Mouse (Mus musculus): ENCODE measurements around the gene 4930469K13Rik. TPM values are rescaled to one million over a fixed set of nuclear protein-coding genes. Genes with fewer than 3 reads are reported as not detected.
A peak's percentile ranks its signal among the peaks of the same experiment; 100 is the strongest.

The 4930469K13Rik gene
- polyA plus RNA-seq, 1 experiment from 2014 or later: 0.74 TPM

DNA sequence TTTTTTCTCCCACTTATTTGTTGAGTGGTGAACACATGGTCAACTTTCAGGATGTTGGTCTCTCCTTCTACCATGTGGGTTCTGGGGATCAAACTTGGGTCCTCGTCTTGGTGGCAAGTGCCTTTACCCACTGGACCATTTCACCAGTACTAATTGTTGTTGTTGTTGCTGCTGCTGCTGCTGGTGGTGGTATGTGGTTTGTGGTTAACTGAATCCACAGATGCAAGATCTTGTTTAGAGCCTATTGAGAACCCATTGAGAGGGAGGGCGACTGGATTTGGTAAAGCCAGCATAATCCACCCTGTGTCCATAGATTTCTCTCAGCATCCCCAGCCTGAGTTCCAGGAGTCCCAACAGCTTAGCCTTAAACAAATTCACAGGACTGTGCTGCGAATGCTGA is 97.9 kb downstream of the 4930469K13Rik start:
- Histone ChIP-seq H3K4me1 (replicated peaks; ENCODE audit: control insufficient read depth, insufficient read depth, low read length) (no peaks in the 10 kb centered on the region), H3K4me3 (ENCODE audit: low read depth, low read length) (no peak overlapping the region), H3K36me3 (ENCODE audit: control insufficient read depth, insufficient read depth, low read length) (no peaks in the 10 kb centered on the region), H3K9ac (ENCODE audit: low read length) (no peak overlapping the region), H3K4me2 (ENCODE audit: low read length) (no peak overlapping the region), H3K27me3 (replicated peaks; ENCODE audit: control insufficient read depth, insufficient read depth, low read length) (no peaks in the 10 kb centered on the region), H3K9me3 (ENCODE audit: control insufficient read depth, low read length) (no peaks in the 10 kb centered on the region), H3K27ac (ENCODE audit: low read depth) (no peak overlapping the region)
- WGBS: 82% methylated on average over 3 of the region's 3 CpGs
- no peak for ATAC-seq (replicated peaks; ENCODE audit: low FRiP score, low TSS enrichment, low read depth)
- DNase-seq (ENCODE audit: low spot score): no peak

GRCm38 (mm10) chr11:33998244-33998643 is 100.1 kb downstream of the 4930469K13Rik start:
- Histone ChIP-seq H3K9me3 (ENCODE audit: control insufficient read depth, low read length) (no peaks in the 10 kb centered on the region), H3K4me3 (ENCODE audit: low read depth, low read length) (no peak overlapping the region), H3K27ac (ENCODE audit: low read depth) (no peak overlapping the region), H3K27me3 (replicated peaks; ENCODE audit: control insufficient read depth, insufficient read depth, low read length) (no peaks in the 10 kb centered on the region), H3K9ac (ENCODE audit: low read length) (no peak overlapping the region), H3K4me1 (replicated peaks; ENCODE audit: control insufficient read depth, insufficient read depth, low read length) (peaks cover 9% of the 10 kb centered on the region; the same call in 1 of the 2 replicates), H3K4me2 (ENCODE audit: low read length) (no peak overlapping the region), H3K36me3 (ENCODE audit: control insufficient read depth, insufficient read depth, low read length) (no peaks in the 10 kb centered on the region)
- DNase-seq (ENCODE audit: low spot score): no peak
- ATAC-seq (replicated peaks; ENCODE audit: low FRiP score, low TSS enrichment, low read depth): no peak
- 70% methylated on average over 10 of the region's 10 CpGs for WGBS

- Histone ChIP-seq H3K27me3 (replicated peaks; ENCODE audit: control insufficient read depth, insufficient read depth, low read length) (no peaks in the 10 kb centered on the region), H3K9ac (ENCODE audit: low read length) (0 out of 2 replicates have a peak overlapping the region, but pooled peaks have one; percentile 30), H3K36me3 (ENCODE audit: control insufficient read depth, insufficient read depth, low read length) (no peaks in the 10 kb centered on the region), H3K27ac (ENCODE audit: low read depth) (no peak overlapping the region), H3K9me3 (ENCODE audit: control insufficient read depth, low read length) (no peaks in the 10 kb centered on the region), H3K4me2 (ENCODE audit: low read length) (peak overlapping the region; percentile 42), H3K4me1 (replicated peaks; ENCODE audit: control insufficient read depth, insufficient read depth, low read length) (peaks cover 21% of the 10 kb centered on the region), H3K4me3 (ENCODE audit: low read depth, low read length) (peak overlapping the region; percentile 26; the same call in 1 of the 2 replicates)
- ATAC-seq (replicated peaks; ENCODE audit: low FRiP score, low TSS enrichment, low read depth) (no peak), DNase-seq (ENCODE audit: low spot score) (no peak)
- WGBS: 55% methylated on average over 5 of the region's 5 CpGs
These were observed 104.9 kb downstream of the 4930469K13Rik start for GRCm38 (mm10) chr11:33993496-33993895.

DNA sequence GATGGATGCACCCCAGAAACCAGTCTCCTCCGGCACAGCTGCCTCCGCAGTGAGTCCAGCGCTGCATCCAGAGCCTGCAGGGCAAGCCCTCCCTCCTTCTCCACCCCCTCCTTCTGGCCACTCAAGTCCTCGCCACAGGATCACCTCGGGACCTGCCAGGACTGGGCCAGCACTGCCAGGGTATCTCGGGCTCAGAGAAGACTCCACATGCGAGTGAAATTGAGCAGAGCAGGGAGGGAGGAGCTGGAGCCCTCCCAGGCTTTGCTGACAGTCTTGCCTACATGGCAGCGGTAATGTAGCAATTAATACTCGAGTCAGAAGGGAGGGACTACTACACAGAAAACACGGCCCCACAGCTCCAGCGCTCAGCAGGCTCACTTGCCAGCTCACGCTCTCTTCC is 105.4 kb downstream of the 4930469K13Rik start, which contains the start of gene Kcnip1:
Kcnip1 (minus strand) TSS at position 215 of the 400 bp plus-strand sequence.
- peak within 1 kb of the TSS; percentile 26 for H3K4me3 ChIP-seq (ENCODE audit: low read depth, low read length)
- ATAC-seq (replicated peaks; ENCODE audit: low FRiP score, low TSS enrichment, low read depth) (no peak), DNase-seq (ENCODE audit: low spot score) (no peak)
- peak within 1 kb of the TSS; percentile 33; the same call in 1 of the 2 replicates for H3K27ac ChIP-seq (ENCODE audit: low read depth)
- H3K9ac ChIP-seq (ENCODE audit: low read length): peak within 1 kb of the TSS; percentile 37
- H3K27me3 ChIP-seq (replicated peaks; ENCODE audit: control insufficient read depth, insufficient read depth, low read length): no peaks in the 10 kb centered on the region
- H3K4me2 ChIP-seq (ENCODE audit: low read length): peak within 1 kb of the TSS; percentile 42
- 8% methylated on average over 12 of the region's 12 CpGs for WGBS
- H3K4me1 ChIP-seq (replicated peaks; ENCODE audit: control insufficient read depth, insufficient read depth, low read length): peaks cover 21% of the 10 kb centered on the region
- no peaks in the 10 kb centered on the region for H3K9me3 ChIP-seq (ENCODE audit: control insufficient read depth, low read length)
- H3K36me3 ChIP-seq (ENCODE audit: control insufficient read depth, insufficient read depth, low read length): no peaks in the 10 kb centered on the region

DNA sequence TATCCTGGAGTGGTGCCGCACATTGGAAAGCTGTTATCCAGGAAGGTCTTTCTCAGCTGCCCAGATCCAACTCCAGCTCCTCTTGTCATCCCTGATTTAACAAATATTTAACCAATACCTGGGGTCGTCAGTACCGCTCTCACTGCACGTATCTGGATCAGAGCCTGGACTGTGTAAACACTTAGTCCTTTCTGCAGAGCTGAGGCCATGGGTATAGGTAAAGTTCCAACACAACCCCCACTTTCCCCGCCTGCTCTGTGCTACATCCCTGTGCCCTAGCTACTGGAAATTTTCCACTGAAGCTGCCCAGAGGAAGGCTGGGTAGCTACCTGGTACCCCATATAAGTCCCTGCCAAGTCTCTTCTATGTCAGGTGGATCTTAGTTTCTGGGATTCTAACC is 108.4 kb downstream of the 4930469K13Rik start:
- Histone ChIP-seq H3K9ac (ENCODE audit: low read length) (no peak overlapping the region), H3K4me1 (replicated peaks; ENCODE audit: control insufficient read depth, insufficient read depth, low read length) (peaks cover 21% of the 10 kb centered on the region), H3K27me3 (replicated peaks; ENCODE audit: control insufficient read depth, insufficient read depth, low read length) (no peaks in the 10 kb centered on the region), H3K36me3 (ENCODE audit: control insufficient read depth, insufficient read depth, low read length) (no peaks in the 10 kb centered on the region), H3K27ac (ENCODE audit: low read depth) (no peak overlapping the region), H3K9me3 (ENCODE audit: control insufficient read depth, low read length) (no peaks in the 10 kb centered on the region), H3K4me2 (ENCODE audit: low read length) (0 out of 2 replicates have a peak overlapping the region, but pooled peaks have one; percentile 3), H3K4me3 (ENCODE audit: low read depth, low read length) (no peak overlapping the region)
- WGBS: 44% methylated on average over 5 of the region's 5 CpGs
- no peak for DNase-seq (ENCODE audit: low spot score)
- ATAC-seq (replicated peaks; ENCODE audit: low FRiP score, low TSS enrichment, low read depth): no peak

DNA sequence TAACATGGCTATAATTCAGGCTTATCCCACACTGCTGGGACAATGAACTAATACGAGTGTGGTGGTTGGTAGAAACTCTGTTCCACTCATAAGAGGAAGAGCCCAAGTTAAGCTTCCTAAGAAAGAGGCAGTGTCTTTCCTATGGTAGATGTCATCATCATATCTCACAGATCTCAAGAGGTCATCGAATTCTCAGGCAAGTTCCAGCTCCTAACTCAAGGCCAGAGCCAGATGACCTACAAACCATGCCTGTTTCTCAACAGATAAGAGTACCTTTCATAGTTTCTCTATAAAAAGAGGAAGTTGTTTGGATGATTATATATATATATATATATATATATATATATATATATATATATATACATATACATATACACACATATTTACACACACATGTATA is 111.8 kb downstream of the 4930469K13Rik start:
- Histone ChIP-seq H3K27ac (ENCODE audit: low read depth) (no peak overlapping the region), H3K4me1 (replicated peaks; ENCODE audit: control insufficient read depth, insufficient read depth, low read length) (0 out of 2 replicates have a peak, but pooled peaks cover 1% of the 10 kb centered on the region), H3K36me3 (ENCODE audit: control insufficient read depth, insufficient read depth, low read length) (no peaks in the 10 kb centered on the region), H3K27me3 (replicated peaks; ENCODE audit: control insufficient read depth, insufficient read depth, low read length) (no peaks in the 10 kb centered on the region), H3K4me3 (ENCODE audit: low read depth, low read length) (no peak overlapping the region), H3K4me2 (ENCODE audit: low read length) (no peak overlapping the region), H3K9me3 (ENCODE audit: control insufficient read depth, low read length) (no peaks in the 10 kb centered on the region), H3K9ac (ENCODE audit: low read length) (no peak overlapping the region)
- ATAC-seq (replicated peaks; ENCODE audit: low FRiP score, low TSS enrichment, low read depth): no peak
- no peak for DNase-seq (ENCODE audit: low spot score)
- WGBS: 88% methylated on average over 2 of the region's 2 CpGs

DNA sequence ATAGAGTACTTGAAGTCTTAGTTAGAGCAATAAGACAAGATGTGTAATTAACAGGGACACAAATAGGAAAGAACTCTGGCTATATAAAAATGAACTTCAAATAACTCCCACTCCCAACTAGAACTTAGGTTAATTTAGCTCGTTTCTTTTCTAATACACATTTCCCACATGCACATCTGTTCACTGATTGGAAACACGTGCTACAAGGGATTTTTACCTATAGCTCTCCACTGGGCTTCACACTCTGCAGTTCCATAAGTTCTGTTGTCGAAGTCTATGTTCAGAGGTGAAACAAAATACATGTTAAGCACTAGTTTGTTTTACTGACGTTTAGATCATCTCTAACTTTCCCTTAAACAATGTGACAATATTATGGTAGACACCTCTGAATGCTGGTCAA is 118.2 kb downstream of the 4930469K13Rik start:
- no peaks in the 10 kb centered on the region for H3K4me1 ChIP-seq (replicated peaks; ENCODE audit: control insufficient read depth, insufficient read depth, low read length)
- no peak for DNase-seq (ENCODE audit: low spot score)

DNA sequence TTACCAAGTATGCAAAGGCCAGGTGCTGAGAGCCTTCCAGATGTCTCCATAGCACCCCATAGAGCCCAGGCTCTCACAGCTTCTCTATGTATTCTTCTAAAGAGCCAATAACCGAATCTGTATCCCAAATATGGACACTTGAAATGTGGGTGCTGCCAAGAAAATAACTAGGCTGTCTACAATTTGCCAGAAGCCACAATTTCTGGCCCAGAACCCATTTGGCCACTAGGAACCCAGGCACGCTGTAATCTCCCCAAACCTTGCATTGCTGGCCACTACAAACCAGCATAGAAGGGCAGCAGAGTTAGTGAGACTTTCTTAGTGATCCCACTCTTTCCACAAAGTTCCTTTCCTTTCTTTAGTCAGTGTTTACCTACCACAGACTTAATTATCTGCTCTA is 123.2 kb downstream of the 4930469K13Rik start:
- H3K9ac ChIP-seq (ENCODE audit: low read length): no peak overlapping the region
- no peaks in the 10 kb centered on the region for H3K9me3 ChIP-seq (ENCODE audit: control insufficient read depth, low read length)
- H3K4me2 ChIP-seq (ENCODE audit: low read length): no peak overlapping the region
- no peak overlapping the region for H3K4me3 ChIP-seq (ENCODE audit: low read depth, low read length)
- DNase-seq (ENCODE audit: low spot score) (no peak), ATAC-seq (replicated peaks; ENCODE audit: low FRiP score, low TSS enrichment, low read depth) (no peak)
- H3K27ac ChIP-seq (ENCODE audit: low read depth): no peak overlapping the region
- no peaks in the 10 kb centered on the region for H3K4me1 ChIP-seq (replicated peaks; ENCODE audit: control insufficient read depth, insufficient read depth, low read length)
- no peaks in the 10 kb centered on the region for H3K36me3 ChIP-seq (ENCODE audit: control insufficient read depth, insufficient read depth, low read length)
- WGBS: 82% methylated on average over 2 of the region's 2 CpGs
- no peaks in the 10 kb centered on the region for H3K27me3 ChIP-seq (replicated peaks; ENCODE audit: control insufficient read depth, insufficient read depth, low read length)

More for the DNA sequence above, 118.2 kb downstream of the 4930469K13Rik start:
- Histone ChIP-seq H3K4me2 (ENCODE audit: low read length) (no peak overlapping the region), H3K9ac (ENCODE audit: low read length) (no peak overlapping the region), H3K4me3 (ENCODE audit: low read depth, low read length) (no peak overlapping the region), H3K9me3 (ENCODE audit: control insufficient read depth, low read length) (no peaks in the 10 kb centered on the region), H3K36me3 (ENCODE audit: control insufficient read depth, insufficient read depth, low read length) (no peaks in the 10 kb centered on the region), H3K27ac (ENCODE audit: low read depth) (no peak overlapping the region), H3K27me3 (replicated peaks; ENCODE audit: control insufficient read depth, insufficient read depth, low read length) (no peaks in the 10 kb centered on the region)
- 80% methylated on average over 4 of the region's 4 CpGs for WGBS
- no peak for ATAC-seq (replicated peaks; ENCODE audit: low FRiP score, low TSS enrichment, low read depth)

DNA sequence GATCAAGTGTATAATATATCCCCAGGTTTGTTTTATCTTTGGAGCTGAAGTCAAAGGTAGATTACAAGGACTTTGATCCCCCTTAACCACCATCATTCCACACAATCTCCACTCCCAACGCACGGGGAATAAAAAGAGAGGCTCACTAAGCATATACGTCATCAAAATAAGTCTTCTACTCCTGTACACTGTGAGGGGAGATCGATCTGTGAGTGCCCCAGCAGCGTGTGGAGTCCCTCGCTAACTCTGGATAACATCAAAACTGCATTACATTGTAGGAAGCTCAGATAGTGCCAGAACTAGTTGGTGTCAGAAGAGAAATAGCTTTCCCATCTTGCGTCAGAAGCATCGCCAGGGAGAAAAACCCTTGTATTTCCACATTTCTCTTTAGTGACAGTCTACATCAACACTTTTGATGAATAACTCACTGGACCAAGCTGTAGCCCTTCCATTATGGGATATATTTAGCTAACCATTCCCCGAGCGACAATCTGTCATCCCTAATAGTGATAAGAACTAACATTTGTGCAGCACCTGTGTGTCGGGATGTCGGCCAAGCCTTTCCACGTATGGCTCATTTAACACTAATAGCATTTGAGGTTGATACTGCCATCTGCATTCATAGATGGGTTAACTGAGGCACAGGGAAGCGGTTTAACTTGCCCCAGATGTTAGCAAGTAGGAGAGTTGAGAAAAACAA is 123.9 kb downstream of the 4930469K13Rik start:
- Histone ChIP-seq H3K36me3 (ENCODE audit: control insufficient read depth, insufficient read depth, low read length) (no peaks in the 10 kb centered on the region), H3K4me2 (ENCODE audit: low read length) (no peak overlapping the region), H3K27me3 (replicated peaks; ENCODE audit: control insufficient read depth, insufficient read depth, low read length) (no peaks in the 10 kb centered on the region), H3K9me3 (ENCODE audit: control insufficient read depth, low read length) (no peaks in the 10 kb centered on the region), H3K4me3 (ENCODE audit: low read depth, low read length) (no peak overlapping the region), H3K9ac (ENCODE audit: low read length) (no peak overlapping the region), H3K27ac (ENCODE audit: low read depth) (no peak overlapping the region), H3K4me1 (replicated peaks; ENCODE audit: control insufficient read depth, insufficient read depth, low read length) (no peaks in the 10 kb centered on the region)
- DNase-seq (ENCODE audit: low spot score) (no peak), ATAC-seq (replicated peaks; ENCODE audit: low FRiP score, low TSS enrichment, low read depth) (no peak; the same call in 1 of the 2 replicates)
- WGBS: 40% methylated on average over 14 of the region's 14 CpGs

Data from intestine, embryonic 14.5 days (tissue).